Mouse (Mus musculus) bone marrow, adult 2 months (tissue): Measurements from ENCODE around the gene Pnpla6.

ENCODE experiments used
- CTCF ChIP-seq: fragments of 200-500 bp; IDR thresholded peaks from 2 replicates; pipeline ENCODE4 v1.5.1; 2011; ENCODE audit warnings: low read length, control low read depth; ENCODE audit not compliant: control insufficient read depth, insufficient read depth
- POLR2A ChIP-seq: fragments of 200-500 bp; IDR thresholded peaks from 2 replicates; pipeline ENCODE4 v1.6.1; 2011; ENCODE audit warnings: low read depth, mild to moderate bottlenecking, control low read depth, low read length, borderline replicate concordance; ENCODE audit not compliant: control insufficient read depth

DNA sequence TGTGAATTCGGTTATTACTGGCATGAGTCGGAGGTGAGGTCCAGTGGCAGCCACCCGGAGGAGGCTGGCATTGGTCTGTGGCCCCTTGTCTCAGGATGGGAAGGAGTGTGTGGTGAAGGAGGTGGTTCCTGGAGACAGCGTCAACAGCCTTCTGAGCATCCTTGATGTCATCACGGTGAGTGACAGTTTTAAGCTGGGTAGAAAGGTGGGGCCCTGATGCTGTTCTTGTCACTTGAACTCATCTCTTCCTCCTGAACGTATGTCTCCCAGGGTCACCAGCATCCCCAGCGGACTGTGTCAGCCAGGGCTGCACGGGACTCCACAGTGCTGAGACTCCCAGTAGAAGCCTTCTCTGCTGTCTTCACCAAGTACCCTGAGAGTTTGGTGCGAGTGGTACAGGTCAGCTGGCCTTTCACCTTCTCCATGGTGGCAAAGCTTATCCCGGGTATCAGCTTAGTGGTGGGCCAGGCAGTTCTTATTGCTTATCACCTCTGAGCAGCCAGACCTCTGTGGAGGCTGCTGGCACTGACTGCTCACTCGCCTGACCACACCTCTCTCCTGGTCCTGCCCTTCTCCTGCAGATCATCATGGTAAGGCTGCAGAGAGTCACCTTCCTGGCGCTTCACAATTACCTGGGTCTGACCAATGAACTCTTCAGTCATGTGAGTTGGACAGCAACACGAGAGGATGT lies 7.0 kb downstream of the Pnpla6 start:
- TF ChIP-seq CTCF, result no peak
- no peak for TF ChIP-seq POLR2A
